Mouse (Mus musculus) hindlimb bud, embryonic 11.5 days (tissue): Measurements from ENCODE around the gene Anxa4.

Source experiments
- DNase-seq: peaks from one replicate; pipeline ENCODE4 v3.0.0-alpha.2; 2012; ENCODE audit warnings: low read depth, low spot score; ENCODE audit errors: extremely low spot score

Anxa4 gene

DNA sequence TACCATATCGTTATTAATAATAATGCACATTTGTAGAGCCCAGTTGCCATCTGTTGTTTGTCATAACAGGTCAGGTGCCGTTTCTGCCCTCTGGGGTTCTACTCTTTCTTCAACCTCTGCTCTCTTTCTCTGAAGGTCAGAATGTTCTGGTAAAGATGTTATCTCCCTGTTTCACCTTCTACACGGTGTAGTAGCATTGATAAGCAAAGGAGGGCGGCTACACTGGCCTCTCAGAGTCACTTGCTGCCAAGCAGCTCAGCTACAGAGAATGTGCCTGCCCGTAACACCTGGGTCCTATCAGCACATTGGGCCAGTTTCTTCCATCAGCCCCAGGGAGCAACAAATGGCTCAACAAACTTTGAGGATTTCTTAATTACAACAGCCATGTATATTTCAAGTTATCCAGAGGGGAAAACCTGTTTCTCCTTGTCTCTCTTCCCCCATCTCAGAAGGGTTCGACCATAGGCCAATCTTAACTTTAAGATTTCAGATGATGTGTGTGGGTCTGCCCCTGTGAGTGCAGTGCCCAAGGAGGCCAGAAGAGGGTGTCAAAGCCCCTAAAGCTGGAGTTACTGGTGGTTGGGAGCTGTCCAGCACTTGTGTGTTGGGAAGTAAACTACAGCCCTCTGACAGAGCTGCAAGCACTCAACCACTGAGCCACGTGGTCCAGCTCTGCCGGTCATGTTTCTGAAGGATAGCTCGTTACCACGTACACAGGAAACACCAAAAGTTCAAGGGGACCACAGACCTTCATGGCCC lies 39.1 kb downstream of the Anxa4 start:
- no peak for DNase-seq

GRCm38 (mm10) chr6:86752843-86753485 lies 40.4 kb downstream of the Anxa4 start:
- DNase-seq: no peak

- no peak for DNase-seq
These were observed 42.4 kb downstream of the Anxa4 start for GRCm38 (mm10) chr6:86750961-86751360.

GRCm38 (mm10) chr6:86749817-86750216 lies 43.6 kb downstream of the Anxa4 start:
- no peak for DNase-seq

DNA sequence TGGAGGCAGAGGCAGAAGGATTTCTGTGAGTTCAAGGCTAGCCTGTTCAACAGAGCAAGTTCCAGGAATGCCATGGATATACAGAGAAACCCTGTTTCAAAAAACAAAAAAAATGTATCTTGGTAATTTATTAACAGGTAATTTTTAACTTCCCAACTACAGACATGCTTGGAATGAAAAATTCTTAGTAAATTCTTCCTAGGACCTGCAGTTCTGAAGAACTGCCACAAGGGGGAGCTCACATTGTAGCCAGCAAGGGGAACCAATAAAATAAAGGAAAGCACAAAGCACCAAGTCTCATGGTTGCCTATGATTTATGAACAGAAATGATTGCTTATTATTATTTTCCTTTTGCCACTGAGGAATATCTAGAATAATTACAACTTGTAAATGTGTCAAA lies 46.2 kb downstream of the Anxa4 start:
- DNase-seq: peak; percentile 44

DNA sequence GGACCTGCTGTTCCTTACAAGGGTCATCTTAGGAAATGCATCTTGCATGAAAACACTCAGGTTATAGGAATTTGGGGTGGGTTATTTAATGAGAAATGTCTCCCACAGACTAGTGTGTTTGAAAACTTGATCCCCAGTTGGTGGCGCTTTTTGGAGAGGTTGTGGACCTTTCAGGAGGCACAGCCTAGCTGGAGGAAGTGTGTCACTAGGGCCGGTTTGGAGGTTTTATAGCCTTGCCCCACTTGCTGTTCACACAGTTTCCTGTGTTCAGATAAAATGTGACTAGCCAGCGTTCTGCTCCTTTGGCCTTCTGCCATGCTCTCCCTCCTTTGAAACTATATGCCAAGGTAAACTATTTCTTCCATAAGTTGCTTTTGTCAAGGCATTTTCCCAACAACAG lies 52.7 kb downstream of the Anxa4 start:
- DNase-seq: no peak

GRCm38 (mm10) chr6:86736830-86737229 lies 56.6 kb downstream of the Anxa4 start:
- DNase-seq: no peak

GRCm38 (mm10) chr6:86736313-86736712 lies 57.1 kb downstream of the Anxa4 start:
- DNase-seq: no peak

GRCm38 (mm10) chr6:86733183-86733876 lies 60.1 kb downstream of the Anxa4 start, which contains the start of gene Gmcl1:
TSS of gene Gmcl1 (minus strand) at chr6:86733383.
- peak; percentile 94 for DNase-seq

DNA sequence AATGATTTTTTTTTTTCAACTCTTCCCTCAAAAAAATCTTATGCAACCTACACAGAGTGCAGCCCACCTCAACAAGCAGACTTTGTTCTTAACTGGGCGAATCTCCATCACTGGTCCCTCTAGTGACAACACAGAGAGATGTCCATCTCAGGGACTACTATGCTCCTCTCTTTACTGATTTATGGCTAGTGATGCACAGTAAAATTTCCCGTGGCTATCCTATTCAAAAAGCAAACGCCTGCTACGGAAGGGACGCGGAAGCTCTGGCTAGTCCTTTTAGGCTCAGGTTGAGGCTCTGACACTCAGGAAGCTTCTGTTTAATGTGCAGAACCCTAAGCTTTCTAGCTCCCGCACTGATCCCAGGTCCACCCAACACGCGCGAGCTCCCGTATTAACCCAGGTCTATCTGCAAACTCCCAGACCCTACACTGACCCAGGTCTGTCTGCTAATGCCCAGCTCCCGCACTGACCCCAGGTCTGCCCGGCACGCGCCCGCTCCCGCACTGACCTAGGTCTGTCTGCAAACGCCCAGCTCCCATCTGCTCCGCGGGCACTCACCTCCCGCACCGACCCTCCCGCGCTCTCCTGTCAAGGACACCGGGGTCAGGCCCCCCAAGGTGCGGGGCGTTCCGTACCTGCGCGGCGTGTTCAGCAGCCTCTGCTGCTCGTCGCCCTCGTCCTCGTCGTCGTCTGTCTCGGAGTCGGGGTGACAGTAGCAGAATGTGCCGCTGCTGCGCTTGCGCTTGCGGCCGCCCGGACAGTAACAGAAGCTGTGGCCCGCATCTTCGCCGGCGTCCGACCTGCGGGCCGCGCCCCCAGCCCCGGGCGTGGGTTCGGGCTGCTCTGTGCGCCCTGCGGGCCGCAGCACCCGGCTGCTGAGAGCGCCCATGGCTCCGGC lies 60.9 kb downstream of the Anxa4 start:
- DNase-seq: no peak

DNA sequence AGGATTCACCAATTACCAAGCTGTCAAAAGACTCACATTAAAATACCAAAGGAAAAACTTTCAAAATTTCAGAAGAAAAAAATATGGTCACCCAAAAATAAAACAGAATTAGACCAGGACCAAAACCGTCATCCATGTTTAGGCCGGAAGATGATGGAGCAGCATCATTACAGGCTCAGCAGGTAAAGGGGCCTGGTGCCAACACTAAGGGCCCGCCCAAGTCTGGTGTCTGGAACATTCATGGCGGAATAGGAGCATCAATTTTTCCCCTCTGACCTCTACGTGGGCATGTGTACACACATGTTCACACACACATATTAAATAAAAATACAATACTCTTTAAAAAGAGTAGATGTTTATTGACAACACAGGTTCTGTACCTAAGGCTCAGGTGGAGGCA lies 64.7 kb downstream of the Anxa4 start:
- no peak for DNase-seq

- DNase-seq: no peak
These were observed 71.4 kb downstream of the Anxa4 start for GRCm38 (mm10) chr6:86721977-86722376.

- no peak for DNase-seq
These were observed 85.2 kb downstream of the Anxa4 start for GRCm38 (mm10) chr6:86708072-86708774.

DNA sequence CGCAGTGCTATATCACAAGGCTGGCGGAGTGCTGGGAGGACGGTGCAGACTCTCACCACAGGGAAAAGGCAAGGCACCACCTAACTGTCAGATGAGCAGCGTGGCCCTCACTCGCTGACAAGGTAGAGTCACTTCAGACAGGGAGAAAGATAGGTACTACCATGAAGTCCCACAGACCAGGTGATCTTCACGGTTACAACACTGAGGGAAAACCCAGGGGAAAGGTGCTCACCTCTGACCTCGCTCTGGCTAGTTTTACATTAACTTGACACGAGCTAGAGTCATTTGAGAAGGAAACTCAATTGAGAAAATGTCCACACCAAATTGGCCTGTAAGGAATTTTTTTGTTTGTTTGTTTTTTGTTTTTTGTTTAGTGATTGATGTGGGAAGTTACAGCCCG lies 90.8 kb downstream of the Anxa4 start:
- no peak for DNase-seq

DNA sequence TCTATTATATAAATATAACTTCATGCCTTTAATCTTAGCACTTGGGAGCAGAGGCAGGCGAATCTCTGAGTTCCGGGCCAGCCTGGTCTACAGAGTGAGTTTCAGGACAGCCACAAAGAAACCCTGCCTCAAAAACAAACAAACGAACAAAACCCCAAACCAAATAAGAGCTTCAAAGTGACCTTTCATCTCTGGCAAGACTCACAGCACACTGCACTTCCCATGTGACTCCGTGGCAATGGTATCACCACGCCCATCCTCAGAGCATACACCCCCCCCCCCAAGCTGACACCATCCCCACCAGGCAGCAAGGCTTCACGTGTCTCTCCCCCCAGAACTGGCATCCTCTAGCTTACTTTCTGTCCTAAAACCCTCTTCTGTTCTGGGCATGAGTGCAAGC lies 95.5 kb downstream of the Anxa4 start:
- no peak for DNase-seq

DNA sequence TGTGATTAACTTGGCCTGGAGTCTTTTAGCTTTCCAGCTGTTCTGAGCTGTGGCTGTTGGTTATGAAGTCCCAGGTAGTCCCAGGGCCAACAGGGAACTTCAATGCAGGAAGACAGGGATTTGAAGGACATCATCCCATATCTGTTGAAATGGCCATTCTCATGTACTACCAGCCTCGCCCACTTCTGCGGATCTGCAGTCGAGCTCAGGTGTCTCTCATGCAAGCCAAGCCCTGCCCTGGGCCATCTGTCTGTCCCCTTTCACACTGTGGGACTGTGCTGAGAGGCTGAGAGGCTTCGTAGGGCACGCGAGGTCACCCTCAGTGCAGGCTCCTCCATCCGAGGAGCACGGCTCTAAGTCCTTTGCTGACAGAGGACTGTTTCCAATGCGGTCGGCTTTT lies 97.2 kb downstream of the Anxa4 start:
- DNase-seq: no peak

GRCm38 (mm10) chr6:86694465-86694864 lies 98.9 kb downstream of the Anxa4 start:
- DNase-seq: no peak

DNA sequence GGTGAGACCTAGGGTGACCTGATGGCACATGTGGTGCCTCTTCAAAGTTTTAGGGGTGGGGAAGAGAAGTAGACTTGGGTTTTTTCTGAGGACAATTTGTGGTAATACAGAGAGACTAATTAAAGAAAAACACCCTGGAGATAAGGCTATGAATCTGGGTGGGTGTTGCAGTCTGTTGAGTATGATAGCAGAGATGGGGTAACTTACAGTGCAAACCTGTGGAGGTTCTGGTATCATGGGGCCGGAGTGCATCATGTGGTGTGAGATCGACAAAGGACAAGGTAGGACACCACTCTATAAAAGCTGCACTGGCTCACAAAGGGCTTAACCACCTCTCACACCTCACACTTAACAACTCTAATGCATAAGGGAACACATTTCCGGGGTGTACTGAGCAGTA lies 103.7 kb downstream of the Anxa4 start:
- no peak for DNase-seq

- DNase-seq: no peak
These were observed 106.4 kb downstream of the Anxa4 start for GRCm38 (mm10) chr6:86686971-86687370.
